9 mouse cellular contexts compared by ENCODE assay signal in genomic region chr6:55392453-55392852, GRCm38 (mm10). TPM values are rescaled to one million over a fixed set of nuclear protein-coding genes. Genes with fewer than 3 reads are reported as not detected.
DNase-seq lines count a peak whose midpoint lies in the region; ATAC-seq and TF ChIP-seq lines count a peak whose summit lies in the region.
"Had no signal": no experiment of that assay in that cellular context is flagged by ENCODE, and none has a peak within 500 bp of the region (broad histone marks: within the 10 kb centered on the region; RNA-seq: fewer than 3 reads in every experiment).

No protein-coding gene starts in this region.

- H3K27me3 ChIP-seq in kidney, embryonic 14.5 days (ENCODE audit: control insufficient read depth, insufficient read depth, low read length) = no peaks in the 10 kb centered on the region
- peaks cover 19% of the 10 kb centered on the region for H3K27me3 ChIP-seq in limb, embryonic 13.5 days
- H3K27me3 ChIP-seq in stomach, postnatal 0 days (ENCODE audit: control insufficient read depth, insufficient read depth, low read length) = no peaks in the 10 kb centered on the region

- peaks cover 11% of the 10 kb centered on the region; the same call in 1 of the 2 replicates for H3K4me1 ChIP-seq in kidney, embryonic 14.5 days (ENCODE audit: control insufficient read depth, insufficient read depth, low read length)
- H3K4me1 ChIP-seq in limb, embryonic 13.5 days = peaks cover 21% of the 10 kb centered on the region
- no peaks in the 10 kb centered on the region; the same call in 1 of the 2 replicates for H3K4me1 ChIP-seq in stomach, postnatal 0 days (replicated peaks; ENCODE audit: control insufficient read depth, insufficient read depth)

- no peaks in the 10 kb centered on the region for H3K9me3 ChIP-seq in kidney, embryonic 14.5 days (ENCODE audit: control insufficient read depth, low read length)
- H3K9me3 ChIP-seq in limb, embryonic 13.5 days = no peaks in the 10 kb centered on the region
- no peaks in the 10 kb centered on the region for H3K9me3 ChIP-seq in stomach, postnatal 0 days (ENCODE audit: control insufficient read depth, low read length)

- WGBS in kidney, embryonic 14.5 days = 8% methylated on average over 4 of the region's 4 CpGs
- WGBS in limb, embryonic 13.5 days = 13% methylated on average over 4 of the region's 4 CpGs
- 8% methylated on average over 4 of the region's 4 CpGs for WGBS in stomach, postnatal 0 days

- TF ChIP-seq EP300 in stomach, postnatal 0 days (optimal IDR thresholded peaks at IDR 0.05) = no peak

- no peak overlapping the region for H3K4me3 ChIP-seq in kidney, embryonic 14.5 days (ENCODE audit: low read length)
- H3K4me3 ChIP-seq in limb, embryonic 13.5 days = no peak overlapping the region
- no peak overlapping the region for H3K4me3 ChIP-seq in stomach, postnatal 0 days (ENCODE audit: low read depth, low read length)

- no peak overlapping the region for H3K9ac ChIP-seq in kidney, embryonic 14.5 days (ENCODE audit: low read depth, low read length)
- no peak overlapping the region for H3K9ac ChIP-seq in limb, embryonic 13.5 days
- H3K9ac ChIP-seq in stomach, postnatal 0 days (ENCODE audit: low read length) = no peak overlapping the region

- peak; percentile 63 for ATAC-seq in kidney, embryonic 14.5 days (ENCODE audit: low FRiP score, low TSS enrichment)
- ATAC-seq in limb, embryonic 13.5 days (ENCODE audit: low FRiP score, low read depth) = peak; percentile 55
- peak; percentile 48; the same call in 1 of the 2 replicates for ATAC-seq in stomach, postnatal 0 days (ENCODE audit: low FRiP score, low TSS enrichment)

- H3K4me2 ChIP-seq in kidney, embryonic 14.5 days (replicated peaks; ENCODE audit: low read depth, low read length) = no peak overlapping the region
- no peak overlapping the region for H3K4me2 ChIP-seq in limb, embryonic 13.5 days (replicated peaks)
- H3K4me2 ChIP-seq in stomach, postnatal 0 days (replicated peaks; ENCODE audit: low read depth) = no peak overlapping the region

- DNase-seq in 3134 (ENCODE audit: extremely low read depth, insufficient read length, low spot score) = peak; percentile 17
- peak; percentile 69 to 75 for DNase-seq in adrenal gland, adult 18-20 months (ENCODE audit: low spot score in 2 of 2)
- peak; percentile 93 for DNase-seq in embryo, embryonic 10 days (ENCODE audit: low spot score)
- peak; percentile 75 to 93 for DNase-seq in heart, adult 18-20 months
- DNase-seq in naive thymus-derived CD4-positive, alpha-beta T cell, adult 2 months (ENCODE audit: low read depth) = peak; percentile 32
- DNase-seq in stomach, postnatal 0 days (ENCODE audit: low spot score) = peak; percentile 85

- TF ChIP-seq CTCF in stomach, postnatal 0 days (IDR thresholded peaks at IDR 0.05; ENCODE audit: low read depth) = peak; percentile 92

- H3K36me3 ChIP-seq in kidney, embryonic 14.5 days (ENCODE audit: control insufficient read depth, insufficient read depth, low read length) = no peaks in the 10 kb centered on the region
- H3K36me3 ChIP-seq in limb, embryonic 13.5 days = no peaks in the 10 kb centered on the region
- H3K36me3 ChIP-seq in stomach, postnatal 0 days (ENCODE audit: control insufficient read depth, insufficient read depth, low read length) = no peaks in the 10 kb centered on the region

- no peak overlapping the region for H3K27ac ChIP-seq in kidney, embryonic 14.5 days (ENCODE audit: low read depth, low read length)
- no peak overlapping the region for H3K27ac ChIP-seq in limb, embryonic 13.5 days
- no peak overlapping the region for H3K27ac ChIP-seq in stomach, postnatal 0 days (replicated peaks)

RNA-seq across cellular contexts. Expression of gene Ghrhr, which starts 16.4 kb away (rescaled TPM):
- not detected for total RNA-seq in adrenal gland, adult 18-20 months (2021)
- total RNA-seq in heart, adult 18-20 months (2021) = not detected
- not detected in 2 replicates for polyA plus RNA-seq in kidney, embryonic 14.5 days (2014; fragmentation: Nextera tagmentation; extraction: Ambion mirVana)
- polyA plus RNA-seq in limb, embryonic 13.5 days (2015; fragmentation: Nextera tagmentation; extraction: Ambion mirVana) = not detected in 2 replicates
- not detected in 2 replicates for polyA plus RNA-seq in stomach, postnatal 0 days (2015; fragmentation: Nextera tagmentation; extraction: Ambion mirVana)
- total RNA-seq: neutrophil, adult 5-6 weeks had no signal

RNA-seq across cellular contexts. Expression of gene Aqp1, which starts 56.2 kb away (rescaled TPM):
- total RNA-seq in adrenal gland, adult 18-20 months (2021) = 100 to 1,000 TPM in 1 of 2 experiments, 10 to 100 TPM in 1; 41.5 to 104 TPM
- total RNA-seq in heart, adult 18-20 months (2021) = 100 to 1,000 TPM; 402 to 412 TPM
- polyA plus RNA-seq in kidney, embryonic 14.5 days (2014; fragmentation: Nextera tagmentation; extraction: Ambion mirVana) = 2.8 and 5.5 TPM in 2 replicates
- polyA plus RNA-seq in limb, embryonic 13.5 days (2015; fragmentation: Nextera tagmentation; extraction: Ambion mirVana) = 33.9 and 36.0 TPM in 2 replicates
- 15.3 and 16.2 TPM in 2 replicates for polyA plus RNA-seq in stomach, postnatal 0 days (2015; fragmentation: Nextera tagmentation; extraction: Ambion mirVana)

RNA-seq across cellular contexts. Expression of gene Adcyap1r1, which starts 59.3 kb away (rescaled TPM):
- total RNA-seq in adrenal gland, adult 18-20 months (2021) = 10 to 100 TPM; 29.0 to 30.0 TPM
- 1 to 10 TPM; 4.9 to 6.1 TPM for total RNA-seq in heart, adult 18-20 months (2021)
- 2.1 and 2.3 TPM in 2 replicates for polyA plus RNA-seq in kidney, embryonic 14.5 days (2014; fragmentation: Nextera tagmentation; extraction: Ambion mirVana)
- polyA plus RNA-seq in limb, embryonic 13.5 days (2015; fragmentation: Nextera tagmentation; extraction: Ambion mirVana) = 1.4 TPM in 2 replicates
- polyA plus RNA-seq in stomach, postnatal 0 days (2015; fragmentation: Nextera tagmentation; extraction: Ambion mirVana) = 5.4 and 5.5 TPM in 2 replicates
- total RNA-seq: neutrophil, adult 5-6 weeks had no signal

Comparison
In these comparisons a context has a peak if more than half of its experiments do, and no peak if none do; other contexts are left out.
1. DNase-seq: peak in every context shown above with its lines; median percentile 93 in embryo, embryonic 10 days; 85 in stomach, postnatal 0 days; 84 in heart, adult 18-20 months; 72 in adrenal gland, adult 18-20 months; 32 in naive thymus-derived CD4-positive, alpha-beta T cell, adult 2 months; 17 in 3134.